9 mouse cellular contexts compared by ENCODE assay signal in genomic region chr4:114843097-114843721, GRCm38 (mm10). TPM values are rescaled to one million over a fixed set of nuclear protein-coding genes. Genes with fewer than 3 reads are reported as not detected.
DNase-seq lines count a peak whose midpoint lies in the region; ATAC-seq lines count a peak whose summit lies in the region.
"Had no signal": no experiment of that assay in that cellular context is flagged by ENCODE, and none has a peak within 500 bp of the region (broad histone marks: within the 10 kb centered on the region; RNA-seq: fewer than 3 reads in every experiment).

No protein-coding gene starts in this region.

- H3K9ac ChIP-seq in forebrain, embryonic 15.5 days (replicated peaks) = peak overlapping the region; percentile 38
- H3K9ac ChIP-seq in limb, embryonic 11.5 days (ENCODE audit: low read length) = peak overlapping the region; percentile 1

- peak overlapping the region; percentile 63 for H3K4me2 ChIP-seq in forebrain, embryonic 15.5 days (replicated peaks)
- peak overlapping the region; percentile 64 for H3K4me2 ChIP-seq in limb, embryonic 11.5 days (ENCODE audit: low read depth, severe bottlenecking)

- no peaks in the 10 kb centered on the region for H3K9me3 ChIP-seq in forebrain, embryonic 15.5 days
- H3K9me3 ChIP-seq in limb, embryonic 11.5 days (ENCODE audit: control insufficient read depth, low read length) = no peaks in the 10 kb centered on the region

- no peaks in the 10 kb centered on the region for H3K36me3 ChIP-seq in forebrain, embryonic 15.5 days
- no peaks in the 10 kb centered on the region for H3K36me3 ChIP-seq in limb, embryonic 11.5 days (ENCODE audit: control insufficient read depth, insufficient read depth, low read length)

- peaks cover 8% of the 10 kb centered on the region for H3K4me1 ChIP-seq in forebrain, embryonic 15.5 days
- H3K4me1 ChIP-seq in limb, embryonic 11.5 days (ENCODE audit: control insufficient read depth, insufficient read depth, low read length) = peaks cover 22% of the 10 kb centered on the region
- H3K4me1 ChIP-seq: megakaryocyte, embryonic 14.5 days had no signal

- ATAC-seq in forebrain, embryonic 15.5 days (replicated peaks) = peak; percentile 58; the same call in 1 of the 2 replicates
- ATAC-seq in limb, embryonic 11.5 days (ENCODE audit: insufficient number of reproducible peaks, low FRiP score, low TSS enrichment, low read depth) = 0 out of 2 replicates have a peak, but pooled peaks have one; percentile 31

- H3K27me3 ChIP-seq in forebrain, embryonic 15.5 days = peaks cover 59% of the 10 kb centered on the region
- peaks cover 15% of the 10 kb centered on the region for H3K27me3 ChIP-seq in limb, embryonic 11.5 days (ENCODE audit: control insufficient read depth, insufficient read depth, low read length)

- WGBS in forebrain, embryonic 15.5 days = under 1% methylated on average over 51 of the region's 51 CpGs
- WGBS in limb, embryonic 11.5 days = under 1% methylated on average over 51 of the region's 51 CpGs

- peak; percentile 7 for DNase-seq in ovary, postnatal 10 days (ENCODE audit: low spot score)
- DNase-seq in ovary, adult 18-20 months (ENCODE audit: low spot score) = no peak
- DNase-seq in limb, embryonic 11.5 days (ENCODE audit: low spot score) = peak; percentile 69
- DNase-seq in ovary, postnatal 14 days (ENCODE audit: low spot score) = peak; percentile 26
- no peak for DNase-seq in Muller cell, postnatal 12 days (ENCODE audit: inconsistent ontology term)
- DNase-seq in layer of hippocampus, postnatal 36 days = no peak
- no peak for DNase-seq in right cerebral cortex, postnatal 10 days (ENCODE audit: low spot score in 2 of 2)

- H3K27ac ChIP-seq in forebrain, embryonic 15.5 days (replicated peaks) = no peak overlapping the region
- H3K27ac ChIP-seq in limb, embryonic 11.5 days (replicated peaks; ENCODE audit: low read depth, low read length) = peak overlapping the region; percentile 9; the same call in 1 of the 2 replicates

- H3K4me3 ChIP-seq in forebrain, embryonic 15.5 days = peak overlapping the region; percentile 42
- H3K4me3 ChIP-seq in limb, embryonic 11.5 days (ENCODE audit: low read depth, low read length) = peak overlapping the region; percentile 32
- H3K4me3 ChIP-seq: megakaryocyte, embryonic 14.5 days had no signal

RNA-seq across cellular contexts. Expression of gene Gm12830, which starts 21.7 kb away (rescaled TPM):
- polyA plus RNA-seq in forebrain, embryonic 15.5 days (2015; fragmentation: Nextera tagmentation; extraction: Ambion mirVana) = not detected in 2 replicates
- not detected in 2 replicates for polyA plus RNA-seq in limb, embryonic 11.5 days (2014; fragmentation: Nextera tagmentation; extraction: Ambion mirVana)
- not detected for total RNA-seq in layer of hippocampus, postnatal 36 days (2021)

Comparison
In these comparisons a context has a peak if more than half of its experiments do, and no peak if none do; other contexts are left out.
1. DNase-seq: peak in ovary, postnatal 10 days (single experiment), limb, embryonic 11.5 days (single experiment) and ovary, postnatal 14 days (single experiment); none in ovary, adult 18-20 months (single experiment), Muller cell, postnatal 12 days (single experiment), layer of hippocampus, postnatal 36 days (0 of 2) and right cerebral cortex, postnatal 10 days (0 of 2).